Mouse (Mus musculus) forebrain, embryonic 13.5 days (tissue): ENCODE measurements around the gene Cd200. TPM values are rescaled to one million over a fixed set of nuclear protein-coding genes. Genes with fewer than 3 reads are reported as not detected.
"Not testable (repeated sequence)": the region's sequence is repeated elsewhere in the genome, so short reads cannot be mapped to it uniquely, and the experiment has no call there.

Experiments used
- ATAC-seq: fragments of 200-750 bp; cut with Nextera tagmentation; 2 replicates; pipeline ENCODE4 v1.8.0; 2017
- H3K27ac ChIP-seq: fragments of 300-500 bp; sonication (generic); 2 replicates; pipeline ENCODE4 v1.5.1; 2015; ENCODE audit warnings: inconsistent platforms, mild to moderate bottlenecking, moderate library complexity
- H3K27me3 ChIP-seq: fragments of 300-500 bp; sonication (generic); 2 replicates; pipeline ENCODE4 v1.6.1; 2015; ENCODE audit warnings: mild to moderate bottlenecking, inconsistent platforms
- H3K36me3 ChIP-seq: fragments of 300-500 bp; sonication (generic); 2 replicates; pipeline ENCODE4 v1.6.1; 2015; ENCODE audit warnings: mild to moderate bottlenecking, inconsistent platforms; ENCODE audit not compliant: poor library complexity, severe bottlenecking
- H3K4me1 ChIP-seq: fragments of 300-500 bp; sonication (generic); 2 replicates; pipeline ENCODE4 v1.6.1; 2015; ENCODE audit warnings: inconsistent platforms
- H3K4me2 ChIP-seq: fragments of 300-500 bp; sonication (generic); 2 replicates; pipeline ENCODE4 v1.6.1; 2015; ENCODE audit warnings: inconsistent platforms, mild to moderate bottlenecking, moderate library complexity
- H3K4me3 ChIP-seq: fragments of 300-500 bp; sonication (generic); 2 replicates; pipeline ENCODE4 v1.5.1; 2015; ENCODE audit warnings: mild to moderate bottlenecking, inconsistent platforms
- H3K9ac ChIP-seq: fragments of 300-500 bp; sonication (generic); 2 replicates; pipeline ENCODE4 v1.6.1; 2015; ENCODE audit warnings: mild to moderate bottlenecking, inconsistent platforms
- H3K9me3 ChIP-seq: fragments of 300-500 bp; sonication (generic); replicated peaks from 2 replicates; pipeline ENCODE4 v1.6.1; 2016; ENCODE audit warnings: inconsistent platforms
- WGBS: fragments of 180-500 bp; shearing (Covaris S2); methylation state at CpG from one replicate; pipeline ENCODE4 v1.1.7; 2015; 5-methylcytosine and 5-hydroxymethylcytosine counted together
- polyA plus RNA-seq: library from polyadenylated mRNA; unstranded; fragments of >200 nt; fragmentation: Nextera tagmentation; extraction: Ambion mirVana; gene quantifications from 2 replicates; pipeline ENCODE4 v1.2.1, GENCODE M21; 2015

The Cd200 gene
- polyA plus RNA-seq, 1 experiment from 2014 or later = 102 TPM

GRCm38 (mm10) chr16:45376294-45376693 is 32.6 kb downstream of the Cd200 start:
- 81% methylated on average over 4 of the region's 4 CpGs for WGBS
- H3K27me3 ChIP-seq = no peaks in the 10 kb centered on the region
- H3K4me2 ChIP-seq = no peak overlapping the region
- no peak overlapping the region for H3K27ac ChIP-seq
- H3K4me3 ChIP-seq = no peak overlapping the region
- H3K36me3 ChIP-seq = peaks cover 3% of the 10 kb centered on the region; the same call in 1 of the 2 replicates
- ATAC-seq = no peak
- no peak overlapping the region for H3K9ac ChIP-seq
- H3K9me3 ChIP-seq = no peaks in the 10 kb centered on the region
- H3K4me1 ChIP-seq = no peaks in the 10 kb centered on the region

GRCm38 (mm10) chr16:45375506-45376225 is 33.2 kb downstream of the Cd200 start:
- Histone ChIP-seq H3K27ac (no peak overlapping the region), H3K36me3 (peaks cover under 1% of the 10 kb centered on the region; the same call in 1 of the 2 replicates), H3K4me3 (no peak overlapping the region), H3K9me3 (no peaks in the 10 kb centered on the region), H3K4me1 (no peaks in the 10 kb centered on the region), H3K4me2 (no peak overlapping the region), H3K9ac (no peak overlapping the region), H3K27me3 (no peaks in the 10 kb centered on the region)
- ATAC-seq = no peak
- WGBS = 74% methylated on average over 2 of the region's 2 CpGs

- no peak for ATAC-seq
- no peaks in the 10 kb centered on the region for H3K27me3 ChIP-seq
- WGBS = 83% methylated on average over 2 of the region's 2 CpGs
- no peak overlapping the region for H3K9ac ChIP-seq
- no peaks in the 10 kb centered on the region for H3K36me3 ChIP-seq
- no peak overlapping the region for H3K4me2 ChIP-seq
- H3K27ac ChIP-seq = no peak overlapping the region
- H3K4me1 ChIP-seq = no peaks in the 10 kb centered on the region
- no peak overlapping the region for H3K4me3 ChIP-seq
- no peaks in the 10 kb centered on the region for H3K9me3 ChIP-seq
These were observed 34.8 kb downstream of the Cd200 start for GRCm38 (mm10) chr16:45374074-45374473.

GRCm38 (mm10) chr16:45371076-45371475 is 37.8 kb downstream of the Cd200 start:
- H3K4me1 ChIP-seq = no peaks in the 10 kb centered on the region
- H3K4me3 ChIP-seq = no peak overlapping the region
- WGBS = 91% methylated on average over 1 of the region's 1 CpGs
- no peak overlapping the region for H3K9ac ChIP-seq
- no peak for ATAC-seq
- H3K27ac ChIP-seq = no peak overlapping the region
- no peak overlapping the region for H3K4me2 ChIP-seq
- H3K9me3 ChIP-seq = no peaks in the 10 kb centered on the region
- H3K27me3 ChIP-seq = no peaks in the 10 kb centered on the region
- no peaks in the 10 kb centered on the region for H3K36me3 ChIP-seq

GRCm38 (mm10) chr16:45369285-45369965 is 39.4 kb downstream of the Cd200 start:
- Histone ChIP-seq H3K4me3 (no peak overlapping the region), H3K9me3 (no peaks in the 10 kb centered on the region), H3K27me3 (no peaks in the 10 kb centered on the region), H3K4me2 (no peak overlapping the region), H3K4me1 (no peaks in the 10 kb centered on the region), H3K9ac (no peak overlapping the region), H3K27ac (no peak overlapping the region), H3K36me3 (no peaks in the 10 kb centered on the region)
- no peak for ATAC-seq
- WGBS = 70% methylated on average over 4 of the region's 4 CpGs

GRCm38 (mm10) chr16:45366111-45366510 is 42.7 kb downstream of the Cd200 start:
- no peaks in the 10 kb centered on the region for H3K27me3 ChIP-seq
- 71% methylated on average over 7 of the region's 7 CpGs for WGBS
- no peak overlapping the region for H3K4me3 ChIP-seq
- no peaks in the 10 kb centered on the region for H3K9me3 ChIP-seq
- no peak overlapping the region for H3K4me2 ChIP-seq
- ATAC-seq = no peak
- no peaks in the 10 kb centered on the region for H3K4me1 ChIP-seq
- H3K27ac ChIP-seq = no peak overlapping the region
- H3K9ac ChIP-seq = no peak overlapping the region
- no peaks in the 10 kb centered on the region for H3K36me3 ChIP-seq

GRCm38 (mm10) chr16:45365353-45365752 is 43.5 kb downstream of the Cd200 start:
- no peak overlapping the region for H3K4me3 ChIP-seq
- 88% methylated on average over 9 of the region's 9 CpGs for WGBS
- no peaks in the 10 kb centered on the region for H3K9me3 ChIP-seq
- no peak overlapping the region for H3K9ac ChIP-seq
- no peak for ATAC-seq
- no peaks in the 10 kb centered on the region for H3K36me3 ChIP-seq
- no peaks in the 10 kb centered on the region for H3K27me3 ChIP-seq
- H3K4me1 ChIP-seq = no peaks in the 10 kb centered on the region
- H3K27ac ChIP-seq = no peak overlapping the region
- H3K4me2 ChIP-seq = no peak overlapping the region

GRCm38 (mm10) chr16:45364627-45365026 is 44.2 kb downstream of the Cd200 start:
- H3K4me2 ChIP-seq = no peak overlapping the region
- H3K27ac ChIP-seq = no peak overlapping the region
- H3K4me1 ChIP-seq = no peaks in the 10 kb centered on the region
- no peak overlapping the region for H3K9ac ChIP-seq
- ATAC-seq = no peak
- H3K9me3 ChIP-seq = no peaks in the 10 kb centered on the region
- 95% methylated on average over 1 of the region's 1 CpGs for WGBS
- no peak overlapping the region for H3K4me3 ChIP-seq
- no peaks in the 10 kb centered on the region for H3K36me3 ChIP-seq
- no peaks in the 10 kb centered on the region for H3K27me3 ChIP-seq

- no peak for ATAC-seq
- no peak overlapping the region for H3K4me2 ChIP-seq
- H3K9me3 ChIP-seq = no peaks in the 10 kb centered on the region
- H3K4me1 ChIP-seq = no peaks in the 10 kb centered on the region
- H3K27ac ChIP-seq = no peak overlapping the region
- no peak overlapping the region for H3K4me3 ChIP-seq
- WGBS = 89% methylated on average over 4 of the region's 4 CpGs
- H3K27me3 ChIP-seq = no peaks in the 10 kb centered on the region
- H3K36me3 ChIP-seq = no peaks in the 10 kb centered on the region
- H3K9ac ChIP-seq = no peak overlapping the region
These were observed 45.3 kb downstream of the Cd200 start for GRCm38 (mm10) chr16:45363480-45364045.

- no peak for ATAC-seq
- H3K9me3 ChIP-seq = no peaks in the 10 kb centered on the region
- H3K4me1 ChIP-seq = no peaks in the 10 kb centered on the region
- H3K4me2 ChIP-seq = no peak overlapping the region
- no peaks in the 10 kb centered on the region for H3K27me3 ChIP-seq
- no peak overlapping the region for H3K27ac ChIP-seq
- H3K9ac ChIP-seq = no peak overlapping the region
- no peak overlapping the region for H3K4me3 ChIP-seq
- H3K36me3 ChIP-seq = no peaks in the 10 kb centered on the region
These were observed 47.4 kb downstream of the Cd200 start for GRCm38 (mm10) chr16:45361450-45361849.

GRCm38 (mm10) chr16:45358441-45358840 is 50.4 kb downstream of the Cd200 start:
- WGBS = 97% methylated on average over 5 of the region's 5 CpGs
- not testable (repeated sequence) for H3K36me3 ChIP-seq, H3K4me1 ChIP-seq, H3K27ac ChIP-seq, H3K4me3 ChIP-seq, H3K27me3 ChIP-seq, H3K9me3 ChIP-seq, H3K9ac ChIP-seq, H3K4me2 ChIP-seq, ATAC-seq

GRCm38 (mm10) chr16:45357134-45357533 is 51.7 kb downstream of the Cd200 start:
- H3K27me3 ChIP-seq = no peaks in the 10 kb centered on the region
- H3K4me3 ChIP-seq = no peak overlapping the region
- no peak overlapping the region for H3K27ac ChIP-seq
- no peaks in the 10 kb centered on the region for H3K4me1 ChIP-seq
- no peaks in the 10 kb centered on the region for H3K9me3 ChIP-seq
- WGBS = 94% methylated on average over 1 of the region's 1 CpGs
- H3K4me2 ChIP-seq = no peak overlapping the region
- no peaks in the 10 kb centered on the region for H3K36me3 ChIP-seq
- H3K9ac ChIP-seq = no peak overlapping the region
- no peak for ATAC-seq
